ENCODE assay signal across 8 mouse cellular contexts in genomic region chr15:79243234-79244042, GRCm38 (mm10). TPM values are rescaled to one million over a fixed set of nuclear protein-coding genes. Genes with fewer than 3 reads are reported as not detected.
A peak's percentile ranks its signal among the peaks of the same experiment; 100 is the strongest.
DNase-seq lines count a peak whose midpoint lies in the region; ATAC-seq lines count a peak whose summit lies in the region.

No protein-coding gene starts in this region.

- intact Hi-C loops in left cerebral cortex, postnatal 4 days (cut with DNase I) = loop anchor here (5.0 kb wide), 1 partner anchor 224 kb away; no protein-coding TSS in a partner anchor

- no peak overlapping the region for H3K9ac ChIP-seq in midbrain, embryonic 11.5 days (ENCODE audit: low read length)

- DNase-seq in adrenal gland, postnatal 10 days = peak; percentile 96
- peak; percentile 96 for DNase-seq in embryonic facial prominence, embryonic 10.5 days (ENCODE audit: low spot score)
- peak; percentile 99 for DNase-seq in heart, adult 11 months
- peak; percentile 96 for DNase-seq in kidney, adult 11 months
- peak; percentile 97 for DNase-seq in left cerebral cortex, postnatal 4 days
- peak; percentile 97 for DNase-seq in midbrain, embryonic 11.5 days (ENCODE audit: low spot score, missing footprints)
- DNase-seq in right cerebral cortex, postnatal 4 days = peak; percentile 99
- peak; percentile 91 for DNase-seq in yolk sac, embryonic 10.5 days (ENCODE audit: low spot score)

- no peak overlapping the region for H3K4me2 ChIP-seq in midbrain, embryonic 11.5 days

- peak; percentile 96 for ATAC-seq in midbrain, embryonic 11.5 days (ENCODE audit: low FRiP score)

- no peak overlapping the region; the same call in 1 of the 2 replicates for H3K27ac ChIP-seq in embryonic facial prominence, embryonic 10.5 days (replicated peaks)
- H3K27ac ChIP-seq in midbrain, embryonic 11.5 days (ENCODE audit: low read depth, low read length) = no peak overlapping the region

- H3K27me3 ChIP-seq in embryonic facial prominence, embryonic 10.5 days (replicated peaks; ENCODE audit: low read depth, poor library complexity, severe bottlenecking) = no peaks in the 10 kb centered on the region
- no peaks in the 10 kb centered on the region for H3K27me3 ChIP-seq in midbrain, embryonic 11.5 days (ENCODE audit: control insufficient read depth, insufficient read depth, low read length)

- H3K36me3 ChIP-seq in embryonic facial prominence, embryonic 10.5 days (replicated peaks) = peaks cover 86% of the 10 kb centered on the region
- peaks cover 11% of the 10 kb centered on the region for H3K36me3 ChIP-seq in midbrain, embryonic 11.5 days (ENCODE audit: control insufficient read depth, insufficient read depth, low read length)

- peaks cover 15% of the 10 kb centered on the region for H3K4me1 ChIP-seq in embryonic facial prominence, embryonic 10.5 days
- peaks cover 7% of the 10 kb centered on the region for H3K4me1 ChIP-seq in midbrain, embryonic 11.5 days (ENCODE audit: control insufficient read depth, insufficient read depth, low read length)

- 29% methylated on average over 10 of the region's 10 CpGs for WGBS in embryonic facial prominence, embryonic 10.5 days
- 25% methylated on average over 10 of the region's 10 CpGs for WGBS in midbrain, embryonic 11.5 days

- H3K9me3 ChIP-seq in embryonic facial prominence, embryonic 10.5 days = no peaks in the 10 kb centered on the region
- H3K9me3 ChIP-seq in midbrain, embryonic 11.5 days (ENCODE audit: control insufficient read depth, low read length) = no peaks in the 10 kb centered on the region

- no peak overlapping the region for H3K4me3 ChIP-seq in embryonic facial prominence, embryonic 10.5 days
- no peak overlapping the region for H3K4me3 ChIP-seq in midbrain, embryonic 11.5 days (ENCODE audit: low read depth, low read length)

RNA-seq across cellular contexts. Expression of gene Slc16a8, which starts 11.1 kb away (rescaled TPM):
- under 1 TPM in 1 of 2 experiments, not detected in 1; 0.15 TPM for total RNA-seq in adrenal gland, postnatal 10 days (2021)
- 0.16 and 0.34 TPM in 2 replicates for polyA plus RNA-seq in embryonic facial prominence, embryonic 10.5 days (2016; fragmentation: Nextera tagmentation; extraction: Ambion mirVana)
- not detected for total RNA-seq in left cerebral cortex, postnatal 4 days (2021)
- 0.14 and 0.15 TPM in 2 replicates for polyA plus RNA-seq in midbrain, embryonic 11.5 days (2014; fragmentation: Nextera tagmentation; extraction: Ambion mirVana)

RNA-seq across cellular contexts. Expression of gene Gm49486, which starts 14.2 kb away (rescaled TPM):
- under 1 TPM; 0.24 to 0.45 TPM for total RNA-seq in adrenal gland, postnatal 10 days (2021)
- polyA plus RNA-seq in embryonic facial prominence, embryonic 10.5 days (2016; fragmentation: Nextera tagmentation; extraction: Ambion mirVana) = 0.29 and 0.35 TPM in 2 replicates
- total RNA-seq in left cerebral cortex, postnatal 4 days (2021) = 1 to 10 TPM; 1.9 to 2.4 TPM
- 0.12 and 0.57 TPM in 2 replicates for polyA plus RNA-seq in midbrain, embryonic 11.5 days (2014; fragmentation: Nextera tagmentation; extraction: Ambion mirVana)

RNA-seq across cellular contexts. Expression of gene Pick1, which starts 14.5 kb away (rescaled TPM):
- total RNA-seq in adrenal gland, postnatal 10 days (2021) = 10 to 100 TPM; 18.9 to 28.4 TPM
- 45.6 and 50.1 TPM in 2 replicates for polyA plus RNA-seq in embryonic facial prominence, embryonic 10.5 days (2016; fragmentation: Nextera tagmentation; extraction: Ambion mirVana)
- total RNA-seq in left cerebral cortex, postnatal 4 days (2021) = 10 to 100 TPM; 63.3 to 69.7 TPM
- polyA plus RNA-seq in midbrain, embryonic 11.5 days (2014; fragmentation: Nextera tagmentation; extraction: Ambion mirVana) = 18.7 and 21.1 TPM in 2 replicates

RNA-seq across cellular contexts. Expression of gene Baiap2l2, which starts 41.9 kb away (rescaled TPM):
- total RNA-seq in adrenal gland, postnatal 10 days (2021) = under 1 TPM; 0.85 to 0.99 TPM
- polyA plus RNA-seq in embryonic facial prominence, embryonic 10.5 days (2016; fragmentation: Nextera tagmentation; extraction: Ambion mirVana) = 2.5 and 6.0 TPM in 2 replicates
- total RNA-seq in left cerebral cortex, postnatal 4 days (2021) = 10 to 100 TPM in 1 of 2 experiments, 1 to 10 TPM in 1; 10.0 to 11.3 TPM
- 0.27 and 1.5 TPM in 2 replicates for polyA plus RNA-seq in midbrain, embryonic 11.5 days (2014; fragmentation: Nextera tagmentation; extraction: Ambion mirVana)
